7 mouse cellular contexts compared by ENCODE assay signal in genomic region chr3:99233393-99234318, GRCm38 (mm10). TPM values are rescaled to one million over a fixed set of nuclear protein-coding genes. Genes with fewer than 3 reads are reported as not detected.
A peak's percentile ranks its signal among the peaks of the same experiment; 100 is the strongest.
DNase-seq lines count a peak whose midpoint lies in the region; ATAC-seq and TF ChIP-seq lines count a peak whose summit lies in the region.

No protein-coding gene starts in this region.

- no peaks in the 10 kb centered on the region; the same call in 1 of the 2 replicates for H3K9me3 ChIP-seq in E14TG2a.4 (ENCODE audit: low read length)
- H3K9me3 ChIP-seq in intestine, postnatal 0 days (ENCODE audit: control insufficient read depth) = no peaks in the 10 kb centered on the region
- H3K9me3 ChIP-seq in liver, postnatal 0 days (ENCODE audit: low read length) = no peaks in the 10 kb centered on the region
- no peaks in the 10 kb centered on the region for H3K9me3 ChIP-seq in neural tube, embryonic 14.5 days (ENCODE audit: control insufficient read depth, low read length)

- H3K4me2 ChIP-seq in intestine, postnatal 0 days (replicated peaks; ENCODE audit: low read depth) = peak overlapping the region; percentile 54
- H3K4me2 ChIP-seq in liver, postnatal 0 days (ENCODE audit: low read depth, low read length) = peak overlapping the region; percentile 40; the same call in 1 of the 2 replicates
- peak overlapping the region; percentile 19; the same call in 1 of the 2 replicates for H3K4me2 ChIP-seq in neural tube, embryonic 14.5 days (ENCODE audit: low read depth, low read length)

- peak; percentile 61 to 64 for DNase-seq in B cell, adult 2 months
- peak; percentile 30 to 55 for DNase-seq in cerebellum, adult 2 months
- peak; percentile 81 for DNase-seq in forelimb bud, embryonic 11.5 days (ENCODE audit: low read depth, low spot score)
- peak; percentile 61 for DNase-seq in liver, postnatal 0 days

- no peak for TF ChIP-seq EP300 in liver, postnatal 0 days (IDR thresholded peaks at IDR 0.05; ENCODE audit: low read depth)

- WGBS in cerebellum, adult 2 months = 13% methylated on average over 20 of the region's 20 CpGs
- 10% methylated on average over 20 of the region's 20 CpGs for WGBS in intestine, postnatal 0 days
- WGBS in liver, postnatal 0 days (ENCODE audit: insufficient replicate concordance) = 8% methylated on average over 20 of the region's 20 CpGs
- WGBS in neural tube, embryonic 14.5 days = 7% methylated on average over 20 of the region's 20 CpGs

- no peak overlapping the region for H3K9ac ChIP-seq in intestine, postnatal 0 days (ENCODE audit: low read depth, low read length)
- H3K9ac ChIP-seq in liver, postnatal 0 days (replicated peaks) = no peak overlapping the region
- H3K9ac ChIP-seq in neural tube, embryonic 14.5 days (replicated peaks; ENCODE audit: low read depth, low read length) = no peak overlapping the region

- no peak overlapping the region for H3K27ac ChIP-seq in cerebellum, adult 2 months (ENCODE audit: insufficient read depth, low read length)
- H3K27ac ChIP-seq in intestine, postnatal 0 days (ENCODE audit: low read depth, low read length) = no peak overlapping the region
- H3K27ac ChIP-seq in liver, postnatal 0 days (ENCODE audit: low read depth) = no peak overlapping the region
- H3K27ac ChIP-seq in neural tube, embryonic 14.5 days (ENCODE audit: low read depth, low read length) = no peak overlapping the region

- ATAC-seq in intestine, postnatal 0 days = no peak
- ATAC-seq in liver, postnatal 0 days = no peak
- peak; percentile 28; the same call in 1 of the 2 replicates for ATAC-seq in neural tube, embryonic 14.5 days (ENCODE audit: low read depth)

- H3K36me3 ChIP-seq in E14TG2a.4 (ENCODE audit: insufficient read depth, low read length) = no peaks in the 10 kb centered on the region
- no peaks in the 10 kb centered on the region for H3K36me3 ChIP-seq in intestine, postnatal 0 days (ENCODE audit: control insufficient read depth, insufficient read depth)
- H3K36me3 ChIP-seq in liver, postnatal 0 days (replicated peaks; ENCODE audit: insufficient read depth, low read length) = no peaks in the 10 kb centered on the region
- no peaks in the 10 kb centered on the region for H3K36me3 ChIP-seq in neural tube, embryonic 14.5 days (ENCODE audit: control insufficient read depth, insufficient read depth, low read length)

- peak; percentile 93 for TF ChIP-seq CTCF in E14TG2a.4 (conservative IDR thresholded peaks at IDR 0.05; ENCODE audit: low read length)
- TF ChIP-seq CTCF in cerebellum, adult 2 months (IDR thresholded peaks at IDR 0.05; ENCODE audit: borderline replicate concordance, insufficient read depth, low read depth, low read length) = peak; percentile 32; the same call in 1 of the 2 replicates
- TF ChIP-seq CTCF in intestine, postnatal 0 days (IDR thresholded peaks at IDR 0.05; ENCODE audit: low read depth) = peak; percentile 70
- peak; percentile 56 for TF ChIP-seq CTCF in liver, postnatal 0 days (IDR thresholded peaks at IDR 0.05; ENCODE audit: low read depth)

- no peak for TF ChIP-seq POLR2A in cerebellum, adult 2 months (IDR thresholded peaks at IDR 0.05; ENCODE audit: borderline replicate concordance, insufficient read depth, low read length)

- no peak overlapping the region for H3K4me3 ChIP-seq in E14TG2a.4 (replicated peaks; ENCODE audit: low read length)
- no peak overlapping the region for H3K4me3 ChIP-seq in cerebellum, adult 2 months (replicated peaks; ENCODE audit: insufficient read depth, low read depth, low read length)
- peak overlapping the region; percentile 23 for H3K4me3 ChIP-seq in intestine, postnatal 0 days (ENCODE audit: low read depth, low read length)
- H3K4me3 ChIP-seq in liver, postnatal 0 days (ENCODE audit: low read depth, low read length) = no peak overlapping the region
- no peak overlapping the region for H3K4me3 ChIP-seq in neural tube, embryonic 14.5 days (ENCODE audit: low read depth, low read length)

- H3K4me1 ChIP-seq in E14TG2a.4 (replicated peaks; ENCODE audit: low read depth, low read length) = peaks cover 21% of the 10 kb centered on the region
- H3K4me1 ChIP-seq in cerebellum, adult 2 months (ENCODE audit: control insufficient read depth, insufficient read depth, low read length) = no peaks in the 10 kb centered on the region
- H3K4me1 ChIP-seq in intestine, postnatal 0 days (replicated peaks; ENCODE audit: control insufficient read depth, insufficient read depth, low read length) = no peaks in the 10 kb centered on the region
- 0 out of 2 replicates have a peak, but pooled peaks cover 4% of the 10 kb centered on the region for H3K4me1 ChIP-seq in liver, postnatal 0 days (ENCODE audit: insufficient read depth)
- 0 out of 2 replicates have a peak, but pooled peaks cover 4% of the 10 kb centered on the region for H3K4me1 ChIP-seq in neural tube, embryonic 14.5 days (ENCODE audit: control insufficient read depth, insufficient read depth, low read length)

- peaks cover 61% of the 10 kb centered on the region for H3K27me3 ChIP-seq in E14TG2a.4 (ENCODE audit: insufficient read depth, low read length)
- peaks cover 4% of the 10 kb centered on the region; the same call in 1 of the 2 replicates for H3K27me3 ChIP-seq in cerebellum, adult 2 months (ENCODE audit: control insufficient read depth, insufficient read depth, low read length)
- peaks cover 50% of the 10 kb centered on the region for H3K27me3 ChIP-seq in intestine, postnatal 0 days (replicated peaks; ENCODE audit: control insufficient read depth, insufficient read depth, low read length)
- peaks cover 55% of the 10 kb centered on the region for H3K27me3 ChIP-seq in liver, postnatal 0 days (ENCODE audit: insufficient read depth, low read length)
- H3K27me3 ChIP-seq in neural tube, embryonic 14.5 days (ENCODE audit: control insufficient read depth, insufficient read depth, low read length) = peaks cover 47% of the 10 kb centered on the region

RNA-seq across cellular contexts. Expression of gene Tbx15, which starts 6.5 kb away (rescaled TPM):
- polyA plus RNA-seq in cerebellum, adult 2 months (2012; rRNA removed) = 0.74 and 0.79 TPM in 2 replicates
- 0.04 TPM in 1 of 2 replicates, not detected in the other for polyA plus RNA-seq in intestine, postnatal 0 days (2015; fragmentation: Nextera tagmentation; extraction: Ambion mirVana)
- polyA plus RNA-seq in liver, postnatal 0 days (2015; fragmentation: Nextera tagmentation; extraction: Ambion mirVana) = 0.13 and 0.19 TPM in 2 replicates
- polyA plus RNA-seq in neural tube, embryonic 14.5 days (2014; fragmentation: Nextera tagmentation; extraction: Ambion mirVana) = 0.07 and 0.32 TPM in 2 replicates

Comparison
In these comparisons a context has a peak if more than half of its experiments do, and no peak if none do; other contexts are left out.
1. CTCF ChIP-seq: peak in every context shown above with its lines; median percentile 93 in E14TG2a.4; 70 in intestine, postnatal 0 days; 56 in liver, postnatal 0 days; 32 in cerebellum, adult 2 months.